Mouse (Mus musculus) bone marrow, adult 2 months (tissue): ENCODE measurements around the gene P2rx4.

Source experiments
- CTCF ChIP-seq: fragments of 200-500 bp; IDR thresholded peaks from 2 replicates; pipeline ENCODE4 v1.5.1; 2011; ENCODE audit warnings: low read length, control low read depth; ENCODE audit not compliant: control insufficient read depth, insufficient read depth
- POLR2A ChIP-seq: fragments of 200-500 bp; IDR thresholded peaks from 2 replicates; pipeline ENCODE4 v1.6.1; 2011; ENCODE audit warnings: low read depth, mild to moderate bottlenecking, control low read depth, low read length, borderline replicate concordance; ENCODE audit not compliant: control insufficient read depth

DNA sequence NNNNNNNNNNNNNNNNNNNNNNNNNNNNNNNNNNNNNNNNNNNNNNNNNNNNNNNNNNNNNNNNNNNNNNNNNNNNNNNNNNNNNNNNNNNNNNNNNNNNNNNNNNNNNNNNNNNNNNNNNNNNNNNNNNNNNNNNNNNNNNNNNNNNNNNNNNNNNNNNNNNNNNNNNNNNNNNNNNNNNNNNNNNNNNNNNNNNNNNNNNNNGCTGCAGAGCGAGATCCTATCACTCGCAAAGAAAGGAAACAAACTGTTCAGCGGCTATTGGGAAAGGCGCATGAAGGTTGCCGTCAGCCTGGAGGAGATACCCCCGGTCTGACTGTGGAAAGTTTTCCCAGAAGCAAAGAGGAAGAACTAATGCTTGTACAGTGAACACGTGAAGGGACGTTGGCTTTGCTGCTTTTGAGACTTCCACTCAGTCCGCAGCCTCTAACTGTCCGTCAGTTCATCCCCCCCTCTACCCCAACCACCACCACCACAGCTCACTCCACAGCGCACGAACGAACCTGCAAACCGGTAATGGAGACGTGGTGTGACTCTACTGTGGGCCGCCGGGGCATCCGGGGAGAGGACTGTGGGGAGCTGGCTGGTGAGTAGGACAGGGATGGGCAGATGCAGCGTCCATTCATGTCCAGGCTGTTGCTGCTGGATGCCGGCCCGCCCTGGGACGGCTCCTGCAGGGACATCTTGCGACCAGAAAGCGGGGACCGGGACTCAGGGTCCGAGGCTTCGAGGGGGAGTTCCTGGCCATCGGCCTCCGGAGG lies 56.1 kb downstream of the P2rx4 start:
- TF ChIP-seq POLR2A (0 out of 2 replicates have a peak, but pooled peaks have one; percentile 4), CTCF (no peak)
